9 mouse cellular contexts compared by ENCODE assay signal in genomic region chr17:14959979-14960378, GRCm38 (mm10). TPM values are rescaled to one million over a fixed set of nuclear protein-coding genes. Genes with fewer than 3 reads are reported as not detected.
DNase-seq lines count a peak whose midpoint lies in the region; ATAC-seq and TF ChIP-seq lines count a peak whose summit lies in the region.
"Had no signal": no experiment of that assay in that cellular context is flagged by ENCODE, and none has a peak within 500 bp of the region (broad histone marks: within the 10 kb centered on the region; RNA-seq: fewer than 3 reads in every experiment).

No protein-coding gene starts in this region.

- H3K27ac ChIP-seq in bone marrow macrophage, adult 2 months (ENCODE audit: insufficient read depth, low read depth, low read length): no peak overlapping the region
- no peak overlapping the region for H3K27ac ChIP-seq in forebrain, postnatal 0 days (ENCODE audit: low read depth, low read length)
- no peak overlapping the region for H3K27ac ChIP-seq in stomach, postnatal 0 days (replicated peaks)

- peak overlapping the region; percentile 47 for H3K4me2 ChIP-seq in forebrain, postnatal 0 days (ENCODE audit: low read depth)
- H3K4me2 ChIP-seq in stomach, postnatal 0 days (replicated peaks; ENCODE audit: low read depth): peak overlapping the region; percentile 50

- peak; percentile 7 for DNase-seq in left cerebral cortex, postnatal 4 days
- DNase-seq in left cerebral cortex, postnatal 25 days (ENCODE audit: low spot score in 2 of 2): no peak
- no peak for DNase-seq in forebrain, postnatal 0 days
- peak; percentile 59 for DNase-seq in liver
- DNase-seq in stomach, postnatal 0 days (ENCODE audit: low spot score): no peak
- no peak for DNase-seq in gastrocnemius, adult 8-10 months (ENCODE audit: low spot score in 2 of 2)
- DNase-seq in urinary bladder, adult 2 months (ENCODE audit: low spot score): no peak

- TF ChIP-seq POLR2A in bone marrow macrophage, adult 2 months (IDR thresholded peaks at IDR 0.05; ENCODE audit: borderline replicate concordance, low read depth, low read length): no peak

- peaks cover 2% of the 10 kb centered on the region; the same call in 1 of the 2 replicates for H3K4me1 ChIP-seq in bone marrow macrophage, adult 2 months (ENCODE audit: control insufficient read depth, insufficient read depth, low read length)
- H3K4me1 ChIP-seq in forebrain, postnatal 0 days (ENCODE audit: insufficient read depth): peaks cover 6% of the 10 kb centered on the region
- H3K4me1 ChIP-seq in stomach, postnatal 0 days (replicated peaks; ENCODE audit: control insufficient read depth, insufficient read depth): peaks cover 2% of the 10 kb centered on the region; the same call in 1 of the 2 replicates

- H3K27me3 ChIP-seq in forebrain, postnatal 0 days (ENCODE audit: insufficient read depth, low read length): no peaks in the 10 kb centered on the region
- no peaks in the 10 kb centered on the region for H3K27me3 ChIP-seq in stomach, postnatal 0 days (ENCODE audit: control insufficient read depth, insufficient read depth, low read length)

- TF ChIP-seq CTCF in bone marrow macrophage, adult 2 months (IDR thresholded peaks at IDR 0.05; ENCODE audit: low read depth, low read length): no peak
- TF ChIP-seq CTCF in forebrain, postnatal 0 days (IDR thresholded peaks at IDR 0.05; ENCODE audit: low read depth): no peak
- TF ChIP-seq CTCF in stomach, postnatal 0 days (IDR thresholded peaks at IDR 0.05; ENCODE audit: low read depth): no peak

- no peak for TF ChIP-seq EP300 in stomach, postnatal 0 days (optimal IDR thresholded peaks at IDR 0.05)

- H3K36me3 ChIP-seq in forebrain, postnatal 0 days (ENCODE audit: insufficient read depth): no peaks in the 10 kb centered on the region; the same call in 1 of the 2 replicates
- no peaks in the 10 kb centered on the region for H3K36me3 ChIP-seq in stomach, postnatal 0 days (ENCODE audit: control insufficient read depth, insufficient read depth, low read length)

- intact Hi-C loops in left cerebral cortex, postnatal 4 days (cut with DNase I): no loop called here
- intact Hi-C loops in left cerebral cortex, postnatal 25 days (cut with DNase I): no loop called here

- H3K9ac ChIP-seq in forebrain, postnatal 0 days: no peak overlapping the region
- H3K9ac ChIP-seq in stomach, postnatal 0 days (ENCODE audit: low read length): peak overlapping the region; percentile 38; the same call in 1 of the 2 replicates

- no peak for ATAC-seq in forebrain, postnatal 0 days
- 0 out of 2 replicates have a peak, but pooled peaks have one; percentile 46 for ATAC-seq in stomach, postnatal 0 days (ENCODE audit: low FRiP score, low TSS enrichment)

- H3K4me3 ChIP-seq in bone marrow macrophage, adult 2 months (ENCODE audit: insufficient read depth, low read length): peak overlapping the region; percentile 37
- H3K4me3 ChIP-seq in forebrain, postnatal 0 days (ENCODE audit: low read depth, low read length): 0 out of 2 replicates have a peak overlapping the region, but pooled peaks have one; percentile 20
- peak overlapping the region; percentile 28 for H3K4me3 ChIP-seq in stomach, postnatal 0 days (ENCODE audit: low read depth, low read length)

- WGBS in forebrain, postnatal 0 days: 10% methylated on average over 3 of the region's 3 CpGs
- 25% methylated on average over 3 of the region's 3 CpGs for WGBS in stomach, postnatal 0 days

- H3K9me3 ChIP-seq in forebrain, postnatal 0 days (ENCODE audit: low read length): no peaks in the 10 kb centered on the region
- no peaks in the 10 kb centered on the region for H3K9me3 ChIP-seq in stomach, postnatal 0 days (ENCODE audit: control insufficient read depth, low read length)

RNA-seq across cellular contexts. Expression of gene Phf10, which starts 1.1 kb away (rescaled TPM):
- total RNA-seq in left cerebral cortex, postnatal 4 days (2021): 10 to 100 TPM; 80.8 to 85.9 TPM
- total RNA-seq in left cerebral cortex, postnatal 25 days (2021): 10 to 100 TPM; 61.1 to 63.6 TPM
- 63.5 and 66.4 TPM in 2 replicates for polyA plus RNA-seq in bone marrow macrophage, adult 2 months (2012; ENCODE audit: insufficient read depth, insufficient read length, missing spikeins)
- 59.3 and 61.7 TPM in 2 replicates for total RNA-seq in forebrain, postnatal 0 days (2014; rRNA removed)
- polyA plus RNA-seq in forebrain, postnatal 0 days (2015; fragmentation: Nextera tagmentation; extraction: Ambion mirVana): 12.0 and 13.2 TPM in 2 replicates
- polyA plus RNA-seq in stomach, postnatal 0 days (2015; fragmentation: Nextera tagmentation; extraction: Ambion mirVana): 29.5 and 31.3 TPM in 2 replicates
- 10 to 100 TPM; 50.4 to 56.5 (median 54.1) TPM for total RNA-seq in gastrocnemius, adult 8-10 months (2022)
- polyA plus RNA-seq in urinary bladder, adult 2 months (2012; rRNA removed): 47.1 and 55.6 TPM in 2 replicates

RNA-seq across cellular contexts. Expression of gene 1600012H06Rik, which starts 17.0 kb away (rescaled TPM):
- total RNA-seq in left cerebral cortex, postnatal 4 days (2021): 10 to 100 TPM; 21.7 to 22.0 TPM
- 10 to 100 TPM; 16.7 to 18.4 TPM for total RNA-seq in left cerebral cortex, postnatal 25 days (2021)
- 39.2 and 42.5 TPM in 2 replicates for polyA plus RNA-seq in bone marrow macrophage, adult 2 months (2012; ENCODE audit: insufficient read depth, insufficient read length, missing spikeins)
- total RNA-seq in forebrain, postnatal 0 days (2014; rRNA removed): 21.1 and 24.2 TPM in 2 replicates
- 27.1 and 29.2 TPM in 2 replicates for polyA plus RNA-seq in forebrain, postnatal 0 days (2015; fragmentation: Nextera tagmentation; extraction: Ambion mirVana)
- polyA plus RNA-seq in stomach, postnatal 0 days (2015; fragmentation: Nextera tagmentation; extraction: Ambion mirVana): 39.0 and 39.9 TPM in 2 replicates
- 10 to 100 TPM in 1 of 4 experiments, 1 to 10 TPM in 3; 7.3 to 10.4 (median 8.2) TPM for total RNA-seq in gastrocnemius, adult 8-10 months (2022)
- polyA plus RNA-seq in urinary bladder, adult 2 months (2012; rRNA removed): 40.8 and 55.5 TPM in 2 replicates

RNA-seq across cellular contexts. Expression of gene Wdr27, which starts 17.0 kb away (rescaled TPM):
- total RNA-seq in left cerebral cortex, postnatal 4 days (2021): 1 to 10 TPM; 2.9 to 5.5 TPM
- total RNA-seq in left cerebral cortex, postnatal 25 days (2021): 1 to 10 TPM; 4.6 to 4.8 TPM
- polyA plus RNA-seq in bone marrow macrophage, adult 2 months (2012; ENCODE audit: insufficient read depth, insufficient read length, missing spikeins): 1.9 and 3.8 TPM in 2 replicates
- 1.1 and 1.6 TPM in 2 replicates for total RNA-seq in forebrain, postnatal 0 days (2014; rRNA removed)
- polyA plus RNA-seq in forebrain, postnatal 0 days (2015; fragmentation: Nextera tagmentation; extraction: Ambion mirVana): 9.5 and 10.0 TPM in 2 replicates
- polyA plus RNA-seq in stomach, postnatal 0 days (2015; fragmentation: Nextera tagmentation; extraction: Ambion mirVana): 8.0 and 9.0 TPM in 2 replicates
- 1 to 10 TPM; 1.6 to 2.2 (median 1.9) TPM for total RNA-seq in gastrocnemius, adult 8-10 months (2022)
- polyA plus RNA-seq in urinary bladder, adult 2 months (2012; rRNA removed): 4.4 and 5.9 TPM in 2 replicates
- total RNA-seq: common myeloid progenitor, adult 5-6 weeks had no signal

RNA-seq across cellular contexts. Expression of gene 9030025P20Rik, which starts 18.3 kb away (rescaled TPM):
- 1 to 10 TPM; 5.6 to 9.2 TPM for total RNA-seq in left cerebral cortex, postnatal 4 days (2021)
- 1 to 10 TPM; 3.5 to 5.1 TPM for total RNA-seq in left cerebral cortex, postnatal 25 days (2021)
- 34.4 and 36.8 TPM in 2 replicates for polyA plus RNA-seq in bone marrow macrophage, adult 2 months (2012; ENCODE audit: insufficient read depth, insufficient read length, missing spikeins)
- 8.3 and 8.9 TPM in 2 replicates for total RNA-seq in forebrain, postnatal 0 days (2014; rRNA removed)
- 4.9 and 7.6 TPM in 2 replicates for polyA plus RNA-seq in forebrain, postnatal 0 days (2015; fragmentation: Nextera tagmentation; extraction: Ambion mirVana)
- polyA plus RNA-seq in stomach, postnatal 0 days (2015; fragmentation: Nextera tagmentation; extraction: Ambion mirVana): 4.6 and 5.1 TPM in 2 replicates
- total RNA-seq in gastrocnemius, adult 8-10 months (2022): 1 to 10 TPM; 1.8 to 3.7 (median 2.1) TPM
- polyA plus RNA-seq in urinary bladder, adult 2 months (2012; rRNA removed): 16.5 and 23.8 TPM in 2 replicates

RNA-seq across cellular contexts. Expression of gene Gm3417, which starts 18.6 kb away (rescaled TPM):
- not detected for total RNA-seq in left cerebral cortex, postnatal 4 days (2021)
- total RNA-seq in left cerebral cortex, postnatal 25 days (2021): not detected
- not detected in 2 replicates for polyA plus RNA-seq in bone marrow macrophage, adult 2 months (2012; ENCODE audit: insufficient read depth, insufficient read length, missing spikeins)
- not detected in 2 replicates for total RNA-seq in forebrain, postnatal 0 days (2014; rRNA removed)
- 2.9 and 4.0 TPM in 2 replicates for polyA plus RNA-seq in forebrain, postnatal 0 days (2015; fragmentation: Nextera tagmentation; extraction: Ambion mirVana)
- 1.6 TPM in 1 of 2 replicates, not detected in the other for polyA plus RNA-seq in stomach, postnatal 0 days (2015; fragmentation: Nextera tagmentation; extraction: Ambion mirVana)
- not detected for total RNA-seq in gastrocnemius, adult 8-10 months (2022)
- 0.18 TPM in 1 of 2 replicates, not detected in the other for polyA plus RNA-seq in urinary bladder, adult 2 months (2012; rRNA removed)
- total RNA-seq: common myeloid progenitor, adult 5-6 weeks had no signal

Comparison
In these comparisons a context has a peak if more than half of its experiments do, and no peak if none do; other contexts are left out.
1. DNase-seq: peak in left cerebral cortex, postnatal 4 days (single experiment) and liver (single experiment); none in left cerebral cortex, postnatal 25 days (0 of 2), forebrain, postnatal 0 days (single experiment), stomach, postnatal 0 days (single experiment), gastrocnemius, adult 8-10 months (0 of 2) and urinary bladder, adult 2 months (single experiment).
2. Peak in every context shown above with its lines, with median percentiles within 50 percentile points of each other: H3K4me3 ChIP-seq.